15 mouse cellular contexts compared by ENCODE assay signal in genomic region chr17:84422916-84423315, GRCm38 (mm10). TPM values are rescaled to one million over a fixed set of nuclear protein-coding genes. Genes with fewer than 3 reads are reported as not detected.
A peak's percentile ranks its signal among the peaks of the same experiment; 100 is the strongest.
DNase-seq lines count a peak whose midpoint lies in the region; ATAC-seq and TF ChIP-seq lines count a peak whose summit lies in the region.
"Had no signal": no experiment of that assay in that cellular context is flagged by ENCODE, and none has a peak within 500 bp of the region (broad histone marks: within the 10 kb centered on the region; RNA-seq: fewer than 3 reads in every experiment).

No protein-coding gene starts in this region.

- no peaks in the 10 kb centered on the region for H3K4me1 ChIP-seq in kidney, adult 2 months (ENCODE audit: control insufficient read depth, insufficient read depth, low read length)
- H3K4me1 ChIP-seq in embryonic facial prominence, embryonic 13.5 days, result peaks cover 28% of the 10 kb centered on the region
- H3K4me1 ChIP-seq in limb, embryonic 14.5 days (ENCODE audit: control insufficient read depth, insufficient read depth, low read length), result peaks cover 16% of the 10 kb centered on the region
- H3K4me1 ChIP-seq: neural tube, embryonic 13.5 days had no signal

- no peaks in the 10 kb centered on the region for H3K27me3 ChIP-seq in kidney, adult 2 months (replicated peaks; ENCODE audit: control insufficient read depth, insufficient read depth, low read length)
- H3K27me3 ChIP-seq in embryonic facial prominence, embryonic 13.5 days, result peaks cover 9% of the 10 kb centered on the region; the same call in 1 of the 2 replicates
- no peaks in the 10 kb centered on the region for H3K27me3 ChIP-seq in limb, embryonic 14.5 days (ENCODE audit: control insufficient read depth, insufficient read depth, low read length)
- H3K27me3 ChIP-seq: heart, embryonic 12.5 days; midbrain, embryonic 15.5 days; neural tube, embryonic 13.5 days had no signal

- peaks cover 5% of the 10 kb centered on the region for H3K36me3 ChIP-seq in kidney, adult 2 months (ENCODE audit: control insufficient read depth, insufficient read depth, low read length)
- peaks cover 51% of the 10 kb centered on the region for H3K36me3 ChIP-seq in embryonic facial prominence, embryonic 13.5 days
- H3K36me3 ChIP-seq in limb, embryonic 14.5 days (ENCODE audit: control insufficient read depth, insufficient read depth, low read length), result peaks cover 47% of the 10 kb centered on the region

- no peak overlapping the region for H3K9ac ChIP-seq in embryonic facial prominence, embryonic 13.5 days
- H3K9ac ChIP-seq in limb, embryonic 14.5 days (ENCODE audit: low read depth, low read length, severe bottlenecking), result no peak overlapping the region
- H3K9ac ChIP-seq: heart, embryonic 12.5 days; hindbrain, embryonic 14.5 days; liver, embryonic 14.5 days; midbrain, embryonic 15.5 days; neural tube, embryonic 13.5 days had no signal

- DNase-seq in kidney, adult 2 months, result no peak
- DNase-seq in kidney, postnatal 10 days, result no peak
- peak; percentile 63 for DNase-seq in limb, embryonic 14.5 days (ENCODE audit: low spot score)
- DNase-seq in thymus, postnatal 4 days, result peak; percentile 69
- no peak for DNase-seq in layer of hippocampus, adult 9-10 months (ENCODE audit: low spot score)
- no peak for DNase-seq in heart, adult 8-10 months (ENCODE audit: low spot score)
- DNase-seq: lung, postnatal 4 days had no signal

- ATAC-seq in embryonic facial prominence, embryonic 13.5 days (ENCODE audit: insufficient number of reproducible peaks, insufficient read depth, low FRiP score, low TSS enrichment, low read depth), result no peak
- ATAC-seq in limb, embryonic 14.5 days (ENCODE audit: low FRiP score, low read depth), result peak; percentile 35; the same call in 1 of the 2 replicates
- ATAC-seq: midbrain, embryonic 15.5 days had no signal

- peak overlapping the region; percentile 55; the same call in 1 of the 2 replicates for H3K27ac ChIP-seq in kidney, adult 2 months (ENCODE audit: insufficient read depth, low read depth, low read length)
- peak overlapping the region; percentile 44; the same call in 1 of the 2 replicates for H3K27ac ChIP-seq in embryonic facial prominence, embryonic 13.5 days
- no peak overlapping the region for H3K27ac ChIP-seq in limb, embryonic 14.5 days (replicated peaks; ENCODE audit: low read depth, low read length)
- H3K27ac ChIP-seq: hindbrain, embryonic 14.5 days; liver, embryonic 14.5 days; midbrain, embryonic 15.5 days; neural tube, embryonic 13.5 days had no signal

- no peak for TF ChIP-seq POLR2A in kidney, adult 2 months (IDR thresholded peaks at IDR 0.05; ENCODE audit: low read depth, low read length)
- TF ChIP-seq POLR2A in limb, embryonic 14.5 days (IDR thresholded peaks at IDR 0.05; ENCODE audit: borderline replicate concordance, extremely low read depth, insufficient read depth, insufficient read length), result no peak

- H3K9me3 ChIP-seq in embryonic facial prominence, embryonic 13.5 days, result no peaks in the 10 kb centered on the region
- H3K9me3 ChIP-seq in limb, embryonic 14.5 days (ENCODE audit: control insufficient read depth, low read length), result no peaks in the 10 kb centered on the region
- H3K9me3 ChIP-seq: G1E; midbrain, embryonic 15.5 days; neural tube, embryonic 13.5 days had no signal

- no peak for TF ChIP-seq CTCF in kidney, adult 2 months (conservative IDR thresholded peaks at IDR 0.05; ENCODE audit: insufficient read depth, insufficient read length, low read depth, low read length)

- 77% methylated on average over 8 of the region's 8 CpGs for WGBS in kidney, adult 2 months
- WGBS in embryonic facial prominence, embryonic 13.5 days, result 60% methylated on average over 8 of the region's 8 CpGs
- WGBS in limb, embryonic 14.5 days, result 31% methylated on average over 8 of the region's 8 CpGs

- peak overlapping the region; percentile 16; the same call in 1 of the 2 replicates for H3K4me2 ChIP-seq in embryonic facial prominence, embryonic 13.5 days
- H3K4me2 ChIP-seq in limb, embryonic 14.5 days (replicated peaks; ENCODE audit: low read depth, low read length, severe bottlenecking), result no peak overlapping the region
- H3K4me2 ChIP-seq: heart, embryonic 12.5 days; hindbrain, embryonic 14.5 days; midbrain, embryonic 15.5 days; neural tube, embryonic 13.5 days had no signal

- no peak overlapping the region for H3K4me3 ChIP-seq in kidney, adult 2 months (ENCODE audit: insufficient read depth, low read depth, low read length)
- H3K4me3 ChIP-seq in embryonic facial prominence, embryonic 13.5 days, result no peak overlapping the region
- no peak overlapping the region for H3K4me3 ChIP-seq in limb, embryonic 14.5 days (replicated peaks; ENCODE audit: low read length)
- H3K4me3 ChIP-seq: erythroblast, embryonic 14.5 days; heart, embryonic 12.5 days; midbrain, embryonic 15.5 days; neural tube, embryonic 13.5 days had no signal

RNA-seq across cellular contexts. Expression of gene Thada, which starts 43.1 kb away (rescaled TPM):
- 9.4 and 10.1 TPM in 2 replicates for polyA plus RNA-seq in kidney, adult 2 months (2012; rRNA removed)
- 9.5 and 10.3 TPM in 2 replicates for polyA plus RNA-seq in embryonic facial prominence, embryonic 13.5 days (2015; fragmentation: Nextera tagmentation; extraction: Ambion mirVana)
- polyA plus RNA-seq in limb, embryonic 14.5 days (2012; rRNA removed), result 9.1 and 9.6 TPM in 2 replicates
- 9.4 and 9.7 TPM in 2 replicates for polyA plus RNA-seq in limb, embryonic 14.5 days (2014; fragmentation: Nextera tagmentation; extraction: Ambion mirVana)
- total RNA-seq in heart, adult 8-10 months (2022), result 1 to 10 TPM; 8.1 to 8.9 (median 8.6) TPM

Comparison
In these comparisons a context has a peak if more than half of its experiments do, and no peak if none do; other contexts are left out.
1. DNase-seq: peak in limb, embryonic 14.5 days (single experiment) and thymus, postnatal 4 days (single experiment); none in kidney, adult 2 months (single experiment), kidney, postnatal 10 days (single experiment), layer of hippocampus, adult 9-10 months (single experiment) and heart, adult 8-10 months (single experiment).